Mouse (Mus musculus) neural tube, embryonic 11.5 days (tissue): ENCODE measurements around the gene Hacl1. TPM values are rescaled to one million over a fixed set of nuclear protein-coding genes. Genes with fewer than 3 reads are reported as not detected.
A peak's percentile ranks its signal among the peaks of the same experiment; 100 is the strongest.

Experiments
- ATAC-seq: fragments of 200-750 bp; cut with Nextera tagmentation; 2 replicates; pipeline ENCODE4 v1.8.0; 2017; ENCODE audit warnings: moderate number of reproducible peaks, mild to moderate bottlenecking, moderate TSS enrichment, moderate library complexity; ENCODE audit not compliant: insufficient read depth, low FRiP score, low TSS enrichment
- DNase-seq: peaks from one replicate; pipeline ENCODE4 v3.0.0-alpha.2; 2015; ENCODE audit warnings: low spot score
- H3K27ac ChIP-seq: fragments of 300-500 bp; sonication (generic); 2 replicates; pipeline ENCODE4 v1.5.1; 2014; ENCODE audit warnings: low read depth, mild to moderate bottlenecking, low read length
- H3K27me3 ChIP-seq: fragments of 300-500 bp; sonication (generic); 2 replicates; pipeline ENCODE4 v1.6.1; 2014; ENCODE audit warnings: mild to moderate bottlenecking, low read length, mixed read lengths; ENCODE audit not compliant: control insufficient read depth, insufficient read depth
- H3K36me3 ChIP-seq: fragments of 300-500 bp; sonication (generic); 2 replicates; pipeline ENCODE4 v1.6.1; 2014; ENCODE audit warnings: mild to moderate bottlenecking, low read length, moderate library complexity, mixed read lengths; ENCODE audit not compliant: control insufficient read depth, insufficient read depth
- H3K4me1 ChIP-seq: fragments of 300-500 bp; sonication (generic); 2 replicates; pipeline ENCODE4 v1.6.1; 2014; ENCODE audit warnings: low read length, mixed read lengths; ENCODE audit not compliant: control insufficient read depth, insufficient read depth
- H3K4me2 ChIP-seq: fragments of 300-500 bp; sonication (generic); 2 replicates; pipeline ENCODE4 v1.6.1; 2014; ENCODE audit warnings: low read depth, mild to moderate bottlenecking, moderate library complexity
- H3K4me3 ChIP-seq: fragments of 300-500 bp; sonication (generic); 2 replicates; pipeline ENCODE4 v1.5.1; 2014; ENCODE audit warnings: low read depth, low read length
- H3K9ac ChIP-seq: fragments of 300-500 bp; sonication (generic); 2 replicates; pipeline ENCODE4 v1.6.1; 2014; ENCODE audit warnings: mild to moderate bottlenecking, low read length
- H3K9me3 ChIP-seq: fragments of 300-500 bp; sonication (generic); 2 replicates; pipeline ENCODE4 v1.6.1; 2016; ENCODE audit warnings: low read length; ENCODE audit not compliant: control insufficient read depth
- WGBS: fragments of 180-500 bp; shearing (Covaris S2); extraction: QIAGEN DNeasy Blood & Tissue Kit; methylation state at CpG from one replicate; pipeline ENCODE4 v1.1.7; 2014; 5-methylcytosine and 5-hydroxymethylcytosine counted together
- polyA plus RNA-seq: library from polyadenylated mRNA; unstranded; fragments of >200 nt; fragmentation: Nextera tagmentation; extraction: Ambion mirVana; gene quantifications from 2 replicates; pipeline ENCODE4 v1.2.1, GENCODE M21; 2014

The Hacl1 gene
- polyA plus RNA-seq, 1 experiment from 2014 or later: 8.2 TPM

GRCm38 (mm10) chr14:31565478-31566212, 75.4 kb downstream of the Hacl1 start:
- Histone ChIP-seq H3K27me3 (no peaks in the 10 kb centered on the region), H3K4me2 (no peak overlapping the region), H3K9ac (no peak overlapping the region), H3K27ac (no peak overlapping the region), H3K4me3 (no peak overlapping the region), H3K9me3 (no peaks in the 10 kb centered on the region), H3K4me1 (no peaks in the 10 kb centered on the region), H3K36me3 (no peaks in the 10 kb centered on the region)
- DNase-seq: no peak
- no peak for ATAC-seq
- 77% methylated on average over 9 of the region's 9 CpGs for WGBS

- ATAC-seq (no peak), DNase-seq (peak; percentile 40)
- WGBS: 26% methylated on average over 6 of the region's 6 CpGs
- Histone ChIP-seq H3K9ac (no peak overlapping the region), H3K27ac (no peak overlapping the region), H3K4me3 (no peak overlapping the region), H3K4me2 (no peak overlapping the region), H3K4me1 (no peaks in the 10 kb centered on the region), H3K27me3 (no peaks in the 10 kb centered on the region), H3K9me3 (no peaks in the 10 kb centered on the region), H3K36me3 (no peaks in the 10 kb centered on the region)
Measured at GRCm38 (mm10) chr14:31564452-31565179, 76.5 kb downstream of the Hacl1 start.

GRCm38 (mm10) chr14:31560886-31561285, 80.2 kb downstream of the Hacl1 start:
- Histone ChIP-seq H3K4me3 (no peak overlapping the region), H3K36me3 (no peaks in the 10 kb centered on the region), H3K27me3 (no peaks in the 10 kb centered on the region), H3K9me3 (no peaks in the 10 kb centered on the region), H3K27ac (no peak overlapping the region), H3K9ac (no peak overlapping the region), H3K4me1 (no peaks in the 10 kb centered on the region), H3K4me2 (no peak overlapping the region)
- DNase-seq (no peak), ATAC-seq (no peak)
- 68% methylated on average over 5 of the region's 5 CpGs for WGBS

DNA sequence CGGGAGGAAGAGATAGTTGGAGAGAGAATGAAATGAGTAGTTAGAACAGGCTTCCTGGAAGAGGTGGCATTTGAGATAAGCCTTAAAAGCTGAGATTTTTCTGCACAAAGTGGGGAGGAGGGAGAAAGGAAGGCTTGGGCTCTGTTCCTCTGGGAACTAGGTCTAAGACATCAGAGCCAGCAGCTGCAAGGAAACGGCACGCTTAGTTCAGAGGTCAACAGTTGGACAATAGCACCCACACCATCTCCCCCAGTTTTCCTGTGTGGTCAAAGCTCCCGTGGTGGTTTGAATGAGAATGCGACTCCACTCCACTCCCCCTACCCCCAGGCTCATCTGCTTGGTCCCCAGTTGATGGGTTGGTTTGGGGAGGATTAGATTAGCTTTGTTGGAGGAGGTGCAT, 81.9 kb downstream of the Hacl1 start:
- Histone ChIP-seq H3K9me3 (no peaks in the 10 kb centered on the region), H3K4me1 (no peaks in the 10 kb centered on the region), H3K4me3 (no peak overlapping the region), H3K27me3 (no peaks in the 10 kb centered on the region), H3K27ac (no peak overlapping the region), H3K9ac (no peak overlapping the region), H3K36me3 (no peaks in the 10 kb centered on the region), H3K4me2 (no peak overlapping the region)
- 65% methylated on average over 5 of the region's 5 CpGs for WGBS
- DNase-seq (no peak), ATAC-seq (no peak)

DNA sequence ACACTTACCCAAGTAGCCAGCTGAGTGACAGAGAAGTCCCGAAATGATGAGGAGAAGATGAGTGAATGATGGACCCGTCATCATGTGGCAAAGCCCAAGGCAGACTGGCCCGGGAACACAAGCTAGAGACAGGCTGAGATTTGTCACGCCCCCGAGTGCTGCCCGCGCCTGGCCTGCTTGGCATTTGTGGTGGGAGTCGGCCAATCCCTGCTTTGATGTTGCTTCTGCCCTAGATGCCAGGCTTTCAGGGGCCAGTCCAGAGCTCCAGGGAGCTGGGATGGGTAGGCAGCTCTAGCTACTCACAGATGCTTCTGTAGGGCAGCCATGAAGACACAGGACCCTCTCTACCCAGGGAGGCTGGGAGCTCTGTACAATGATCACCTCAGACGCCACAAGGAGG, 83.3 kb downstream of the Hacl1 start:
- Histone ChIP-seq H3K27ac (no peak overlapping the region), H3K9ac (no peak overlapping the region), H3K27me3 (no peaks in the 10 kb centered on the region), H3K4me1 (no peaks in the 10 kb centered on the region), H3K9me3 (no peaks in the 10 kb centered on the region), H3K4me3 (no peak overlapping the region), H3K36me3 (no peaks in the 10 kb centered on the region), H3K4me2 (no peak overlapping the region)
- WGBS: 79% methylated on average over 9 of the region's 9 CpGs
- DNase-seq: no peak
- ATAC-seq: no peak

DNA sequence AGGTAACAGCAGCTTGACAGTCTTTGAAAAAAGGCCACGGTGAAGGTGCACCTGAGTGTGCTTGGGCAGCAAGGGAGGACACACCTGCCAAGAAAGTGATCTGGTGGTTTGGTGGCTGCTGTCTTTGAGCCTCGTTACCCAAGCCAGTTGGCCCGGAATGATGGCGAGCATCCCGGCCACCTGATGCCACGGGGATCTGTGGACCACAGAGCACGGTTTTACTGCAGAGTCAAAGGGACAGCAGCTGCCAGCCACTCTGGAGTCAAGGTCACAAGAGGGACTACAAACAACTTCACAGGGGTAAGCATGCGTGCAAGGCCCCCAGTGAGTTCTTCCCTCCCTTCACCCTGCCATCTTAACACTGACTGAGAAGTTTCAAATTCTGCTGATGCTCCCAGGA, 83.8 kb downstream of the Hacl1 start:
- 87% methylated on average over 8 of the region's 8 CpGs for WGBS

GRCm38 (mm10) chr14:31556526-31557260, 84.4 kb downstream of the Hacl1 start:
- H3K9me3 ChIP-seq: no peaks in the 10 kb centered on the region
- no peak overlapping the region for H3K4me3 ChIP-seq
- no peaks in the 10 kb centered on the region for H3K27me3 ChIP-seq
- no peak overlapping the region for H3K27ac ChIP-seq
- no peak overlapping the region for H3K4me2 ChIP-seq
- no peak overlapping the region for H3K9ac ChIP-seq
- H3K4me1 ChIP-seq: no peaks in the 10 kb centered on the region
- H3K36me3 ChIP-seq: no peaks in the 10 kb centered on the region
- ATAC-seq: no peak
- 80% methylated on average over 9 of the region's 9 CpGs for WGBS
- DNase-seq: no peak

More for the DNA sequence above, 83.8 kb downstream of the Hacl1 start:
- Histone ChIP-seq H3K9ac (no peak overlapping the region), H3K4me2 (no peak overlapping the region), H3K9me3 (no peaks in the 10 kb centered on the region), H3K4me3 (no peak overlapping the region), H3K4me1 (no peaks in the 10 kb centered on the region), H3K27ac (no peak overlapping the region), H3K36me3 (no peaks in the 10 kb centered on the region), H3K27me3 (no peaks in the 10 kb centered on the region)
- no peak for DNase-seq
- ATAC-seq: no peak

GRCm38 (mm10) chr14:31555963-31556434, 85.1 kb downstream of the Hacl1 start:
- DNase-seq: no peak
- Histone ChIP-seq H3K36me3 (no peaks in the 10 kb centered on the region), H3K9ac (no peak overlapping the region), H3K27me3 (no peaks in the 10 kb centered on the region), H3K27ac (no peak overlapping the region), H3K4me2 (no peak overlapping the region), H3K9me3 (no peaks in the 10 kb centered on the region), H3K4me1 (no peaks in the 10 kb centered on the region), H3K4me3 (no peak overlapping the region)
- ATAC-seq: no peak
- WGBS: 63% methylated on average over 14 of the region's 14 CpGs
